Mouse (Mus musculus) natural killer cell, adult 2 months (primary cell): ENCODE measurements around the gene Btbd19.

Experiments
- DNase-seq, 2 experiments: peaks; one replicate each; pipeline ENCODE4 v3.0.0; 2022; ENCODE audit warnings: low spot score in 2 of 2

The Btbd19 gene

GRCm38 (mm10) chr4:117115592-117115991 is 9.9 kb downstream of the Btbd19 start:
- no peak for DNase-seq

- DNase-seq = no peak
These were observed 12.3 kb downstream of the Btbd19 start for GRCm38 (mm10) chr4:117113237-117113636.

- no peak for DNase-seq
These were observed 14.5 kb downstream of the Btbd19 start for GRCm38 (mm10) chr4:117110985-117111384.

- no peak for DNase-seq
These were observed 15.3 kb downstream of the Btbd19 start for GRCm38 (mm10) chr4:117110249-117110648.

- no peak for DNase-seq
These were observed 16.2 kb downstream of the Btbd19 start for GRCm38 (mm10) chr4:117109330-117109729.

GRCm38 (mm10) chr4:117108524-117108849 is 17.0 kb downstream of the Btbd19 start:
- DNase-seq = no peak

GRCm38 (mm10) chr4:117107813-117108523 is 17.6 kb downstream of the Btbd19 start:
- no peak for DNase-seq

- DNase-seq = no peak
These were observed 20.4 kb downstream of the Btbd19 start for GRCm38 (mm10) chr4:117105127-117105526.

GRCm38 (mm10) chr4:117104672-117105071 is 20.9 kb downstream of the Btbd19 start:
- no peak for DNase-seq

GRCm38 (mm10) chr4:117101218-117101617 is 24.3 kb downstream of the Btbd19 start:
- DNase-seq = no peak

GRCm38 (mm10) chr4:117100036-117100435 is 25.5 kb downstream of the Btbd19 start:
- DNase-seq = no peak

GRCm38 (mm10) chr4:117098764-117099036 is 26.8 kb downstream of the Btbd19 start:
- DNase-seq = no peak

GRCm38 (mm10) chr4:117097969-117098763 is 27.4 kb downstream of the Btbd19 start:
- no peak for DNase-seq

- DNase-seq = no peak
These were observed 28.9 kb downstream of the Btbd19 start for GRCm38 (mm10) chr4:117096666-117097065.

- no peak for DNase-seq
These were observed 29.7 kb downstream of the Btbd19 start, which contains the start of gene Ptch2 for GRCm38 (mm10) chr4:117095551-117096452. Gene Ptch2, plus strand, starts transcription at chr4:117096075.

- DNase-seq = no peak
These were observed 30.7 kb downstream of the Btbd19 start for GRCm38 (mm10) chr4:117094626-117095361.

- DNase-seq = no peak
These were observed 34.9 kb downstream of the Btbd19 start for GRCm38 (mm10) chr4:117090586-117090985.

GRCm38 (mm10) chr4:117087948-117088640 is 37.4 kb downstream of the Btbd19 start:
- DNase-seq = no peak

GRCm38 (mm10) chr4:117071183-117071582 is 54.3 kb downstream of the Btbd19 start:
- no peak for DNase-seq

- DNase-seq = no peak
These were observed 54.9 kb downstream of the Btbd19 start for GRCm38 (mm10) chr4:117070624-117071023.

- DNase-seq = no peak
These were observed 55.9 kb downstream of the Btbd19 start for GRCm38 (mm10) chr4:117069647-117070046.
